12 mouse cellular contexts compared by ENCODE assay signal in genomic region chr8:121115136-121115535, GRCm38 (mm10). TPM values are rescaled to one million over a fixed set of nuclear protein-coding genes. Genes with fewer than 3 reads are reported as not detected.
DNase-seq lines count a peak whose midpoint lies in the region; ATAC-seq and TF ChIP-seq lines count a peak whose summit lies in the region.
"Had no signal": no experiment of that assay in that cellular context is flagged by ENCODE, and none has a peak within 500 bp of the region (broad histone marks: within the 10 kb centered on the region; RNA-seq: fewer than 3 reads in every experiment).

No protein-coding gene starts in this region.

- no peaks in the 10 kb centered on the region for H3K9me3 ChIP-seq in heart, postnatal 0 days (replicated peaks; ENCODE audit: control insufficient read depth, low read length)
- H3K9me3 ChIP-seq in ES-Bruce4 (replicated peaks; ENCODE audit: control insufficient read depth, insufficient read depth, low read length, poor library complexity, severe bottlenecking) = no peaks in the 10 kb centered on the region
- no peaks in the 10 kb centered on the region for H3K9me3 ChIP-seq in embryonic facial prominence, embryonic 10.5 days
- H3K9me3 ChIP-seq in limb, embryonic 12.5 days = no peaks in the 10 kb centered on the region
- H3K9me3 ChIP-seq: liver, embryonic 15.5 days had no signal

- TF ChIP-seq POLR2A in heart, adult 2 months (IDR thresholded peaks at IDR 0.05; ENCODE audit: insufficient read depth, low read depth, low read length) = no peak
- TF ChIP-seq POLR2A in ES-Bruce4 (IDR thresholded peaks at IDR 0.05; ENCODE audit: insufficient read depth, low read length) = no peak

- H3K27me3 ChIP-seq in heart, postnatal 0 days (ENCODE audit: control insufficient read depth, insufficient read depth, low read length) = peaks cover 75% of the 10 kb centered on the region
- peaks cover 20% of the 10 kb centered on the region for H3K27me3 ChIP-seq in heart, adult 2 months (ENCODE audit: control insufficient read depth, insufficient read depth, low read length)
- H3K27me3 ChIP-seq in ES-Bruce4 (ENCODE audit: control insufficient read depth, insufficient read depth, low read length, poor library complexity, severe bottlenecking) = peaks cover 50% of the 10 kb centered on the region
- peaks cover 97% of the 10 kb centered on the region for H3K27me3 ChIP-seq in embryonic facial prominence, embryonic 10.5 days (replicated peaks; ENCODE audit: low read depth, poor library complexity, severe bottlenecking)
- H3K27me3 ChIP-seq in limb, embryonic 12.5 days = peaks cover 83% of the 10 kb centered on the region

- H3K36me3 ChIP-seq in heart, postnatal 0 days (replicated peaks; ENCODE audit: control insufficient read depth, insufficient read depth, low read length) = no peaks in the 10 kb centered on the region
- H3K36me3 ChIP-seq in heart, adult 2 months (ENCODE audit: control insufficient read depth, insufficient read depth, low read length) = no peaks in the 10 kb centered on the region
- H3K36me3 ChIP-seq in ES-Bruce4 (ENCODE audit: control insufficient read depth, insufficient read depth, low read length, poor library complexity, severe bottlenecking) = no peaks in the 10 kb centered on the region
- H3K36me3 ChIP-seq in embryonic facial prominence, embryonic 10.5 days (replicated peaks) = no peaks in the 10 kb centered on the region
- H3K36me3 ChIP-seq in limb, embryonic 12.5 days = no peaks in the 10 kb centered on the region
- H3K36me3 ChIP-seq: liver, embryonic 15.5 days had no signal

- no peak overlapping the region for H3K9ac ChIP-seq in heart, postnatal 0 days (replicated peaks; ENCODE audit: low read depth, low read length)
- no peak overlapping the region for H3K9ac ChIP-seq in heart, adult 2 months (ENCODE audit: low read depth, low read length)
- H3K9ac ChIP-seq in ES-Bruce4 (ENCODE audit: low read depth, poor library complexity, severe bottlenecking) = 0 out of 2 replicates have a peak overlapping the region, but pooled peaks have one; percentile 20
- peak overlapping the region; percentile 31; the same call in 1 of the 2 replicates for H3K9ac ChIP-seq in limb, embryonic 12.5 days (replicated peaks)
- H3K9ac ChIP-seq: liver, embryonic 15.5 days had no signal

- no peaks in the 10 kb centered on the region for H3K4me1 ChIP-seq in heart, postnatal 0 days (ENCODE audit: control insufficient read depth, insufficient read depth)
- no peaks in the 10 kb centered on the region; the same call in 1 of the 2 replicates for H3K4me1 ChIP-seq in heart, adult 2 months (ENCODE audit: control insufficient read depth, insufficient read depth, low read length)
- no peaks in the 10 kb centered on the region for H3K4me1 ChIP-seq in ES-Bruce4 (ENCODE audit: control insufficient read depth, insufficient read depth, low read length)
- peaks cover 52% of the 10 kb centered on the region for H3K4me1 ChIP-seq in embryonic facial prominence, embryonic 10.5 days
- peaks cover 41% of the 10 kb centered on the region for H3K4me1 ChIP-seq in limb, embryonic 12.5 days (replicated peaks)

- H3K27ac ChIP-seq in heart, postnatal 0 days (ENCODE audit: low read depth) = no peak overlapping the region
- H3K27ac ChIP-seq in heart, adult 2 months = no peak overlapping the region
- no peak overlapping the region for H3K27ac ChIP-seq in ES-Bruce4 (ENCODE audit: insufficient read depth, low read length)
- H3K27ac ChIP-seq in embryonic facial prominence, embryonic 10.5 days (replicated peaks) = 0 out of 2 replicates have a peak overlapping the region, but pooled peaks have one; percentile 37
- H3K27ac ChIP-seq in limb, embryonic 12.5 days = no peak overlapping the region
- H3K27ac ChIP-seq: liver, embryonic 15.5 days had no signal

- H3K4me3 ChIP-seq in heart, postnatal 0 days (ENCODE audit: low read depth, low read length) = peak overlapping the region; percentile 15
- no peak overlapping the region for H3K4me3 ChIP-seq in heart, adult 2 months
- no peak overlapping the region for H3K4me3 ChIP-seq in ES-Bruce4 (ENCODE audit: low read depth, low read length)
- H3K4me3 ChIP-seq in embryonic facial prominence, embryonic 10.5 days = peak overlapping the region; percentile 77
- peak overlapping the region; percentile 27 for H3K4me3 ChIP-seq in limb, embryonic 12.5 days (replicated peaks)
- H3K4me3 ChIP-seq: liver, embryonic 15.5 days had no signal

- no peak for DNase-seq in heart, postnatal 0 days (ENCODE audit: low spot score)
- no peak for DNase-seq in heart, adult 2 months
- peak; percentile 59 for DNase-seq in embryonic facial prominence, embryonic 10.5 days (ENCODE audit: low spot score)
- no peak for DNase-seq in ovary, adult 18-20 months (ENCODE audit: low spot score)
- no peak for DNase-seq in spleen, postnatal 10 days (ENCODE audit: low spot score in 2 of 2)
- DNase-seq: cerebellum, postnatal 36 days had no signal

- no peak for TF ChIP-seq CTCF in heart, postnatal 0 days (IDR thresholded peaks at IDR 0.05; ENCODE audit: low read depth)
- no peak for TF ChIP-seq CTCF in heart, adult 2 months (IDR thresholded peaks at IDR 0.05)
- no peak for TF ChIP-seq CTCF in ES-Bruce4 (IDR thresholded peaks at IDR 0.05; ENCODE audit: low read depth, low read length)

- WGBS in heart, postnatal 0 days = 7% methylated on average over 25 of the region's 25 CpGs
- WGBS in heart, adult 2 months = 14% methylated on average over 25 of the region's 25 CpGs
- WGBS in embryonic facial prominence, embryonic 10.5 days = 1% methylated on average over 25 of the region's 25 CpGs
- WGBS in limb, embryonic 12.5 days = under 1% methylated on average over 25 of the region's 25 CpGs

- H3K4me2 ChIP-seq in heart, postnatal 0 days (ENCODE audit: low read depth, low read length) = peak overlapping the region; percentile 48
- peak overlapping the region; percentile 49 for H3K4me2 ChIP-seq in limb, embryonic 12.5 days
- H3K4me2 ChIP-seq: liver, embryonic 15.5 days had no signal

- intact Hi-C loops in heart, adult 2 months (cut with DNase I) = no loop called here

- H3K79me2 ChIP-seq in heart, adult 2 months (replicated peaks; ENCODE audit: control insufficient read depth, insufficient read depth, low read length) = no peaks in the 10 kb centered on the region

- no peak for TF ChIP-seq EP300 in heart, postnatal 0 days (IDR thresholded peaks at IDR 0.05; ENCODE audit: low read depth)
- TF ChIP-seq EP300 in heart, adult 2 months (IDR thresholded peaks at IDR 0.05; ENCODE audit: insufficient read depth, low read depth, low read length) = no peak
- no peak for TF ChIP-seq EP300 in ES-Bruce4 (IDR thresholded peaks at IDR 0.05; ENCODE audit: insufficient read depth, low read depth, low read length)

- ATAC-seq in heart, postnatal 0 days (ENCODE audit: insufficient read depth, low read depth) = no peak
- no peak for ATAC-seq in limb, embryonic 12.5 days (ENCODE audit: insufficient number of reproducible peaks, insufficient read depth, low FRiP score, low TSS enrichment, low read depth)
- ATAC-seq in inflammation-experienced regulatory T-cells, adult 6 months = no peak

RNA-seq across cellular contexts. Expression of gene Foxc2, which starts 0.8 kb away (rescaled TPM):
- 6.6 and 16.4 TPM in 2 replicates for total RNA-seq in heart, postnatal 0 days (2014; rRNA removed; ENCODE audit: low replicate concordance)
- polyA plus RNA-seq in heart, postnatal 0 days (2015; fragmentation: Nextera tagmentation; extraction: Ambion mirVana) = 2.5 and 3.3 TPM in 2 replicates
- total RNA-seq in heart, adult 2 months (2021) = 1 to 10 TPM; 2.0 to 2.2 TPM
- 0.97 and 2.0 TPM in 2 replicates for polyA plus RNA-seq in heart, adult 2 months (2012; rRNA removed)
- polyA plus RNA-seq in ES-Bruce4 (2011; ENCODE audit: insufficient read depth, insufficient read length, low read depth, missing spikeins) = not detected in 2 replicates
- 11.7 and 15.2 TPM in 2 replicates for polyA plus RNA-seq in embryonic facial prominence, embryonic 10.5 days (2016; fragmentation: Nextera tagmentation; extraction: Ambion mirVana)
- 6.0 and 8.6 TPM in 2 replicates for polyA plus RNA-seq in limb, embryonic 12.5 days (2016; fragmentation: Nextera tagmentation; extraction: Ambion mirVana)
- polyA plus RNA-seq in inflammation-experienced regulatory T-cells, adult 6 months (2017; shearing (Covaris generic)) = not detected
- total RNA-seq: megakaryocyte-erythroid progenitor cell, adult 5-6 weeks had no signal
- polyA plus RNA-seq: activated CD4-positive, CD25-positive, alpha-beta regulatory T cell, adult 4 months; liver, embryonic 15.5 days had no signal

RNA-seq across cellular contexts. Expression of gene Mthfsd, which starts 6.9 kb away (rescaled TPM):
- total RNA-seq in heart, postnatal 0 days (2014; rRNA removed; ENCODE audit: low replicate concordance) = 26.5 and 26.8 TPM in 2 replicates
- polyA plus RNA-seq in heart, postnatal 0 days (2015; fragmentation: Nextera tagmentation; extraction: Ambion mirVana) = 22.7 and 24.3 TPM in 2 replicates
- total RNA-seq in heart, adult 2 months (2021) = 10 to 100 TPM; 12.8 to 13.5 TPM
- 26.4 and 27.7 TPM in 2 replicates for polyA plus RNA-seq in heart, adult 2 months (2012; rRNA removed)
- polyA plus RNA-seq in ES-Bruce4 (2011; ENCODE audit: insufficient read depth, insufficient read length, low read depth, missing spikeins) = 35.5 and 38.9 TPM in 2 replicates
- 68.2 and 72.3 TPM in 2 replicates for polyA plus RNA-seq in embryonic facial prominence, embryonic 10.5 days (2016; fragmentation: Nextera tagmentation; extraction: Ambion mirVana)
- polyA plus RNA-seq in limb, embryonic 12.5 days (2016; fragmentation: Nextera tagmentation; extraction: Ambion mirVana) = 68.3 and 71.7 TPM in 2 replicates
- polyA plus RNA-seq in inflammation-experienced regulatory T-cells, adult 6 months (2017; shearing (Covaris generic)) = 10 to 100 TPM; 17.1 to 32.0 (median 20.7) TPM

RNA-seq across cellular contexts. Expression of gene Foxl1, which starts 12.6 kb away (rescaled TPM):
- 0.35 and 1.9 TPM in 2 replicates for total RNA-seq in heart, postnatal 0 days (2014; rRNA removed; ENCODE audit: low replicate concordance)
- polyA plus RNA-seq in heart, postnatal 0 days (2015; fragmentation: Nextera tagmentation; extraction: Ambion mirVana) = 0.12 and 0.16 TPM in 2 replicates
- total RNA-seq in heart, adult 2 months (2021) = under 1 TPM; 0.07 to 0.08 TPM
- 0.08 and 0.09 TPM in 2 replicates for polyA plus RNA-seq in heart, adult 2 months (2012; rRNA removed)
- polyA plus RNA-seq in ES-Bruce4 (2011; ENCODE audit: insufficient read depth, insufficient read length, low read depth, missing spikeins) = not detected in 2 replicates
- polyA plus RNA-seq in embryonic facial prominence, embryonic 10.5 days (2016; fragmentation: Nextera tagmentation; extraction: Ambion mirVana) = 2.8 and 4.6 TPM in 2 replicates
- 0.08 TPM in 2 replicates for polyA plus RNA-seq in limb, embryonic 12.5 days (2016; fragmentation: Nextera tagmentation; extraction: Ambion mirVana)
- polyA plus RNA-seq in inflammation-experienced regulatory T-cells, adult 6 months (2017; shearing (Covaris generic)) = not detected
- total RNA-seq: megakaryocyte-erythroid progenitor cell, adult 5-6 weeks had no signal
- polyA plus RNA-seq: activated CD4-positive, CD25-positive, alpha-beta regulatory T cell, adult 4 months had no signal

RNA-seq across cellular contexts. Expression of gene Foxf1, which starts 30.9 kb away (rescaled TPM):
- total RNA-seq in heart, postnatal 0 days (2014; rRNA removed; ENCODE audit: low replicate concordance) = 1.3 and 3.1 TPM in 2 replicates
- 0.23 and 0.32 TPM in 2 replicates for polyA plus RNA-seq in heart, postnatal 0 days (2015; fragmentation: Nextera tagmentation; extraction: Ambion mirVana)
- total RNA-seq in heart, adult 2 months (2021) = under 1 TPM; 0.13 to 0.43 TPM
- 0.44 and 1.2 TPM in 2 replicates for polyA plus RNA-seq in heart, adult 2 months (2012; rRNA removed)
- polyA plus RNA-seq in ES-Bruce4 (2011; ENCODE audit: insufficient read depth, insufficient read length, low read depth, missing spikeins) = 0.33 TPM in 1 of 2 replicates, not detected in the other
- polyA plus RNA-seq in embryonic facial prominence, embryonic 10.5 days (2016; fragmentation: Nextera tagmentation; extraction: Ambion mirVana) = 28.8 and 30.1 TPM in 2 replicates
- 0.33 and 1.4 TPM in 2 replicates for polyA plus RNA-seq in limb, embryonic 12.5 days (2016; fragmentation: Nextera tagmentation; extraction: Ambion mirVana)
- polyA plus RNA-seq in inflammation-experienced regulatory T-cells, adult 6 months (2017; shearing (Covaris generic)) = under 1 TPM in 1 of 3 experiments, not detected in 2; 0.46 TPM
- total RNA-seq: megakaryocyte-erythroid progenitor cell, adult 5-6 weeks had no signal
- polyA plus RNA-seq: activated CD4-positive, CD25-positive, alpha-beta regulatory T cell, adult 4 months had no signal

Comparison
In these comparisons a context has a peak if more than half of its experiments do, and no peak if none do; other contexts are left out.
1. H3K4me3 ChIP-seq: peak in heart, postnatal 0 days (single experiment), embryonic facial prominence, embryonic 10.5 days (single experiment) and limb, embryonic 12.5 days (single experiment); none in heart, adult 2 months (single experiment) and ES-Bruce4 (single experiment).
2. H3K9ac ChIP-seq: peak in ES-Bruce4 (single experiment) and limb, embryonic 12.5 days (single experiment); none in heart, postnatal 0 days (single experiment) and heart, adult 2 months (single experiment).